Mouse (Mus musculus) forebrain, embryonic 14.5 days (tissue): ENCODE results near the gene Ing5. TPM values are rescaled to one million over a fixed set of nuclear protein-coding genes. Genes with fewer than 3 reads are reported as not detected.
"Not testable (repeated sequence)": the region's sequence is repeated elsewhere in the genome, so short reads cannot be mapped to it uniquely, and the experiment has no call there.

Source experiments
- ATAC-seq: fragments of 200-750 bp; cut with Nextera tagmentation; 2 replicates; pipeline ENCODE4 v1.8.0; 2017; ENCODE audit warnings: mild to moderate bottlenecking, moderate library complexity
- DNase-seq: peaks from one replicate; pipeline ENCODE4 v3.0.0-alpha.2; 2015; ENCODE audit warnings: low spot score
- H3K27ac ChIP-seq: fragments of 300-500 bp; sonication (generic); 2 replicates; pipeline ENCODE4 v1.5.1; 2014; ENCODE audit warnings: low read depth, mild to moderate bottlenecking, control low read depth, low read length, moderate library complexity
- H3K27me3 ChIP-seq: fragments of 300-500 bp; sonication (generic); replicated peaks from 2 replicates; pipeline ENCODE4 v1.6.1; 2014; ENCODE audit warnings: low read length, control low read depth, mixed read lengths; ENCODE audit not compliant: control insufficient read depth, insufficient read depth
- H3K36me3 ChIP-seq: fragments of 300-500 bp; sonication (generic); 2 replicates; pipeline ENCODE4 v1.6.1; 2014; ENCODE audit warnings: low read length, control low read depth; ENCODE audit not compliant: control insufficient read depth, insufficient read depth
- H3K4me1 ChIP-seq: fragments of 300-500 bp; sonication (generic); 2 replicates; pipeline ENCODE4 v1.6.1; 2014; ENCODE audit warnings: antibody characterized with exemption, low read length, control low read depth; ENCODE audit not compliant: control insufficient read depth, insufficient read depth
- H3K4me2 ChIP-seq: fragments of 300-500 bp; sonication (generic); 2 replicates; pipeline ENCODE4 v1.6.1; 2014; ENCODE audit warnings: mild to moderate bottlenecking, control low read depth, low read length
- H3K4me3 ChIP-seq: fragments of 300-500 bp; sonication (generic); 2 replicates; pipeline ENCODE4 v1.5.1; 2014; ENCODE audit warnings: low read depth, low read length, control low read depth
- H3K9ac ChIP-seq: fragments of 300-500 bp; sonication (generic); 2 replicates; pipeline ENCODE4 v1.6.1; 2014; ENCODE audit warnings: mild to moderate bottlenecking, low read length, control low read depth, moderate library complexity
- H3K9me3 ChIP-seq: fragments of 300-500 bp; sonication (generic); replicated peaks from 2 replicates; pipeline ENCODE4 v1.6.1; 2016; ENCODE audit warnings: low read length, control low read depth, mixed read lengths; ENCODE audit not compliant: control insufficient read depth
- WGBS: fragments of 180-500 bp; shearing (Covaris S2); extraction: QIAGEN DNeasy Blood & Tissue Kit; methylation state at CpG from one replicate; pipeline ENCODE4 v1.1.7; 2014; 5-methylcytosine and 5-hydroxymethylcytosine counted together
- polyA plus RNA-seq: library from polyadenylated mRNA; unstranded; fragments of >200 nt; fragmentation: Nextera tagmentation; extraction: Ambion mirVana; gene quantifications from 2 replicates; pipeline ENCODE4 v1.2.1, GENCODE M21; 2014

The Ing5 gene
- polyA plus RNA-seq, 1 experiment from 2014 or later = 8.5 TPM

- WGBS = 91% methylated on average over 2 of the region's 2 CpGs
- no peaks in the 10 kb centered on the region for H3K27me3 ChIP-seq
- DNase-seq (no peak), ATAC-seq (no peak)
- H3K4me2 ChIP-seq = no peak overlapping the region
- H3K4me1 ChIP-seq = no peaks in the 10 kb centered on the region
- H3K4me3 ChIP-seq = no peak overlapping the region
- H3K36me3 ChIP-seq = peaks cover 9% of the 10 kb centered on the region; the same call in 1 of the 2 replicates
- no peak overlapping the region for H3K9ac ChIP-seq
- H3K9me3 ChIP-seq = no peaks in the 10 kb centered on the region
- no peak overlapping the region for H3K27ac ChIP-seq
Measured at GRCm38 (mm10) chr1:93836532-93836913, 32.8 kb downstream of the Ing5 start.

- WGBS = 88% methylated on average over 7 of the region's 8 CpGs
- Histone ChIP-seq H3K36me3 (peaks cover 9% of the 10 kb centered on the region; the same call in 1 of the 2 replicates), H3K4me1 (no peaks in the 10 kb centered on the region), H3K4me2 (no peak overlapping the region), H3K27me3 (no peaks in the 10 kb centered on the region), H3K4me3 (no peak overlapping the region), H3K9ac (no peak overlapping the region), H3K9me3 (no peaks in the 10 kb centered on the region), H3K27ac (no peak overlapping the region)
- DNase-seq (no peak), ATAC-seq (no peak)
Measured at GRCm38 (mm10) chr1:93837335-93837734, 33.6 kb downstream of the Ing5 start.

GRCm38 (mm10) chr1:93838569-93838968 is 34.8 kb downstream of the Ing5 start:
- not testable (repeated sequence) for H3K36me3 ChIP-seq, H3K4me1 ChIP-seq, H3K4me3 ChIP-seq, H3K4me2 ChIP-seq, H3K27me3 ChIP-seq, H3K27ac ChIP-seq, ATAC-seq, DNase-seq, H3K9ac ChIP-seq, H3K9me3 ChIP-seq
- 89% methylated on average over 8 of the region's 8 CpGs for WGBS

GRCm38 (mm10) chr1:93845766-93846366 is 42.1 kb downstream of the Ing5 start:
- DNase-seq, H3K9me3 ChIP-seq, H3K27me3 ChIP-seq, H3K27ac ChIP-seq, H3K4me1 ChIP-seq, H3K4me3 ChIP-seq, H3K36me3 ChIP-seq, H3K9ac ChIP-seq, H3K4me2 ChIP-seq: not testable (repeated sequence)
- peak; percentile 78; the same call in 1 of the 2 replicates for ATAC-seq
- WGBS = 60% methylated on average over 1 of the region's 3 CpGs

GRCm38 (mm10) chr1:93855790-93856189 is 52.0 kb downstream of the Ing5 start:
- not testable (repeated sequence) for H3K9ac ChIP-seq, H3K27ac ChIP-seq, ATAC-seq, DNase-seq, H3K36me3 ChIP-seq, H3K4me2 ChIP-seq, H3K4me3 ChIP-seq, H3K9me3 ChIP-seq, H3K4me1 ChIP-seq, H3K27me3 ChIP-seq
- WGBS = 87% methylated on average over 4 of the region's 4 CpGs

GRCm38 (mm10) chr1:93857370-93857769 is 53.6 kb downstream of the Ing5 start:
- Histone ChIP-seq H3K27ac (no peak overlapping the region), H3K9me3 (no peaks in the 10 kb centered on the region), H3K36me3 (no peaks in the 10 kb centered on the region), H3K4me2 (no peak overlapping the region), H3K27me3 (no peaks in the 10 kb centered on the region), H3K4me1 (no peaks in the 10 kb centered on the region), H3K9ac (no peak overlapping the region), H3K4me3 (no peak overlapping the region)
- 40% methylated on average over 6 of the region's 6 CpGs for WGBS
- DNase-seq (peak; percentile 59), ATAC-seq (peak; percentile 58; the same call in 1 of the 2 replicates)

- no peak for ATAC-seq
- WGBS = 89% methylated on average over 3 of the region's 3 CpGs
Measured at GRCm38 (mm10) chr1:93857991-93858390, 54.2 kb downstream of the Ing5 start.

GRCm38 (mm10) chr1:93859619-93860018 is 55.9 kb downstream of the Ing5 start:
- Histone ChIP-seq H3K36me3 (no peaks in the 10 kb centered on the region), H3K27me3 (no peaks in the 10 kb centered on the region), H3K4me1 (no peaks in the 10 kb centered on the region), H3K27ac (no peak overlapping the region), H3K9me3 (no peaks in the 10 kb centered on the region), H3K9ac (no peak overlapping the region), H3K4me2 (no peak overlapping the region), H3K4me3 (no peak overlapping the region)
- no peak for DNase-seq
- ATAC-seq = no peak

More at GRCm38 (mm10) chr1:93857991-93858390, 54.2 kb downstream of the Ing5 start:
- Histone ChIP-seq H3K4me2 (no peak overlapping the region), H3K9me3 (no peaks in the 10 kb centered on the region), H3K27me3 (no peaks in the 10 kb centered on the region), H3K36me3 (no peaks in the 10 kb centered on the region), H3K4me1 (no peaks in the 10 kb centered on the region), H3K9ac (no peak overlapping the region), H3K27ac (no peak overlapping the region), H3K4me3 (no peak overlapping the region)
- no peak for DNase-seq

- not testable (repeated sequence) for H3K27ac ChIP-seq, H3K4me3 ChIP-seq, H3K9ac ChIP-seq, H3K4me1 ChIP-seq, H3K27me3 ChIP-seq, ATAC-seq, H3K9me3 ChIP-seq, H3K36me3 ChIP-seq, DNase-seq, H3K4me2 ChIP-seq
- WGBS = 66% methylated on average over 2 of the region's 2 CpGs
Measured at GRCm38 (mm10) chr1:93861048-93861447, 57.3 kb downstream of the Ing5 start, which contains the start of gene Gal3st2. Gal3st2 (plus strand) TSS chr1:93861306.
